Mouse (Mus musculus) left cerebral cortex, postnatal 14 days (tissue): Measurements from ENCODE around the gene Unk. TPM values are rescaled to one million over a fixed set of nuclear protein-coding genes. Genes with fewer than 3 reads are reported as not detected.

Experiments used
- DNase-seq, 2 experiments: peaks; one replicate each; pipeline ENCODE4 v3.0.0; 2021 to 2022; ENCODE audit warnings: low spot score in 2 of 2, mixed read lengths in 1 of 2
- intact Hi-C: fragments of 180-260 bp; cut with DNase I; formaldehyde crosslinking; loops from one replicate; pipeline ENCODE4 v1.15.1; 2025
- total RNA-seq, 2 experiments: library from RNA; stranded (reverse); gene quantifications; 2 replicates each; pipeline ENCODE4 v1.2.3; 2021

The Unk gene
- total RNA-seq, 2 experiments from 2014 or later: 23.8 to 25.5 TPM

DNA sequence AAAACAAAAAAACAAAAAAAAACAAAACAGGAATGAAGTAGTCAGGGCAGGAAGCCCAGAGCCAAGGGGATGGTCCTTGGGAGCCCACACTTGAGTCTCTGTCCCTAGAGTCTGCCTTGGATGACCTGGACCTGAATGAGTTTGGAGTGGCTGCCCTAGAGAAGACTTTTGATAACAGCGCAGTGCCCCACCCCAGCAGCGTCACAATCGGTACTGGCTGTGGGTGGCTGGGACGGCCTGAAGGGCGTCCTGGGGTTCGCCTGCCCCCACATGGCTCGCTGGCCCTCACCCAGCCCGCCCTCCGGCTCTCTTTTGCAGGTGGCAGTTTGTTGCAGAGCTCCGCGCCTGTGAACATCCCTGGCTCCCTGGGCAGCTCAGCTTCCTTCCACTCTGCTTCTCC is 25.8 kb downstream of the Unk start:
- intact Hi-C loops: no loop called here
- DNase-seq: no peak

DNA sequence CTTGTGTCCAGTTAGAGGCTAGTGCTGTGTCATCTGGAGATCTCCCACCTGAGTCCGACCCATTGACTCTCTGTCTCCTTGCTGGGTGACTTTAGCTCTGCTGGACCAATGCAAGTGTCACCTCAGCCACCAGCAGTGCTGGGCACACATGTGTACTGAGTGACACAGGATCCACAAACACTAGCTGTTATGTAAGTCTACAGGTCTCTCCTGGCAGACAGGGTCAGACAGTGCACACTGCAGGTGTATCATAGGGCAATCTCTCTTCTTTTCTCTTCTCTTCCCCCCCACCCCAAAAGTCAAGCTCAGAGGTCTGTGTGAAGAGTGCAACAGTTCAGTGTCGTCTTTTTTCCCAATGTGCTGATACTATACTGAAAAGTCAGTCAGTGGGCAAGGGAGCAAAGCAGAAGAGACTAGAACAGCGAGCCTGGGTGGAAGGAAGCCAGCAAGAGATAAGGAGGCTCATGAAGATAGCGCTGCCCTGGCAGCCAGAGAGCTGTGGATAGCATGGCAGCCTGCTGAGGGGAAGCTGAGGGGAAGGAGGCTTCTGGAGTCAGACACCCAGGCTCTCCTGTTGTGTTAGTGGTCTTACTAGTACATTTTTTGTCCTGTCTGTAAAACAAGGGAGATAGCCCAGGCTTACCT is 27.2 kb downstream of the Unk start:
- intact Hi-C loops: no loop called here
- DNase-seq: no peak

DNA sequence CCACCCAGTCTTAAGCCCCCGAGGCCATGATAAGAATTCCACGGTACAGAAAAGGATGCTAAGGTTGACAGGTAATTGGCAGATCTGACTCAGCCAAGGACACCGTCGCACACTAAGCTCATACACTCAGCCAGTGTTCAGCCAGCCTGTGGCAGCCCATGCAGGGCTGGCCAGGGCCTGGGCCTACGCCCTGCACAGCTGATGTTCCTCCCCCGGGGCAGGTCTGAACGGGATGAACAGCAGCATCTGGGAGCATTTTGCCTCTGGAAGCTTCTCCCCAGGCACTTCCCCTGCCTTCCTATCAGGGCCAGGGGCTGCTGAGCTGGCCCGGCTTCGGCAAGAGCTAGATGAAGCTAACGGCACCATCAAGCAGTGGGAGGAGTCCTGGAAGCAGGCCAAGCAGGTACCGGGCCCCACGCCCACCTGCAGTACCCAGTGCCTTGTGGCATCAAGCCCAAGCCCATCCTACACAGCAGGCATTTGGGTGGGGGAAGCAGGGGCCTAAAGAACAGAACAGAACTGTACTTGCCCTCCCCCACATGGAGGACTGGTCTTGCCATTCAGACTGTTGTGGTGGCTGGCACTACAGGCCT is 28.0 kb downstream of the Unk start:
- intact Hi-C loops: no loop called here

DNA sequence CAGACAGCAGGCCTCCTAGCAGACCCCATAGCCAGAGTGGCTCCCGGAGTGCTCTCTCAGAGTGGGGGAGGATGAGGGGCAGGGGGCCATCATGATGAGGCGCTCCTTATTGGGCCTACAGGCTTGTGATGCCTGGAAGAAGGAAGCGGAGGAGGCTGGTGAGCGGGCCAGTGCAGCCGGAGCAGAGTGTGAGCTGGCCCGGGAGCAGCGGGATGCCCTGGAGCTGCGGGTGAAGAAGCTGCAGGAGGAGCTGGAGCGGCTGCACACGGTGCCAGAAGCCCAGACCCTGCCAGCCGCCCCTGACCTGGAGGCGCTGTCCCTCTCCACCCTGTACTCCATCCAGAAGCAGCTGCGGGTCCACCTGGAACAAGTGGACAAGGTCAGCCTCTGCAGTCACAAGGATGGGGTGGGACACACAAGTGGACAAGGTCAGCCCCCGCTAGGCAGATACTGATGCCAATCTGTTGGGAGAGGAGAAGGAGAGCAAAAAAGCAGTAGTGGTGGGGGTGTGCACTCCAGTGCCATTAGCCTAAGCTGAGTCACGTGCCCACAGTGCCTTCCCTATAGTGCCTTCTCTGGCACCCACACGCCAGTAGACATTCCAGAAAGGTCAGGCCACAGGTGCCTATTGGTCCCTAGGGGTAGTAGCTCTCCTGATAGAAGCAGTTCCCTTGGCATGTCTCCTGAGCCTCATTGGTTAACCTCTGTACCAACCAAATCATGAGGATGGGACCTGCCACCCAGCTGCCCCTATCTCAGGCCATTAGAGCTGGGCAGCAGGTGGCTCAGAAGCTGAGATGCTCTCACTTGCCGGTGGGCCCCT is 29.0 kb downstream of the Unk start:
- intact Hi-C loops: no loop called here
- no peak for DNase-seq

More for the DNA sequence above, 28.0 kb downstream of the Unk start:
- DNase-seq: peak in 1 of 2 experiments; percentile 49

DNA sequence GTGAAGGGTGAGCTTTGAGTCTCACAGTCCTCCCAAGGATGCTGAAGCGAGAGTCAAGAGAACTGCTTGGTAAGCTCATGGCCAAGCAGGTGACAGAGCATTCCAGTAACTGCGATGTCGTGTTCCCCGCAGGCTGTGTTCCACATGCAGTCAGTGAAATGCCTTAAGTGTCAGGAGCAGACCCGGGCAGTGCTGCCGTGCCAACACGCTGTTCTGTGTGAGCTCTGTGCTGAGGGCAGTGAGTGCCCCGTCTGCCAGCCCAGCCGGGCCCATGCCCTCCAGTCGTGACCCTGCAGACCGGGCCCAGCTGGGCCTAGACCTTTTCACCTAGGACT is 29.5 kb downstream of the Unk start:
- DNase-seq: no peak
- intact Hi-C loops: no loop called here

DNA sequence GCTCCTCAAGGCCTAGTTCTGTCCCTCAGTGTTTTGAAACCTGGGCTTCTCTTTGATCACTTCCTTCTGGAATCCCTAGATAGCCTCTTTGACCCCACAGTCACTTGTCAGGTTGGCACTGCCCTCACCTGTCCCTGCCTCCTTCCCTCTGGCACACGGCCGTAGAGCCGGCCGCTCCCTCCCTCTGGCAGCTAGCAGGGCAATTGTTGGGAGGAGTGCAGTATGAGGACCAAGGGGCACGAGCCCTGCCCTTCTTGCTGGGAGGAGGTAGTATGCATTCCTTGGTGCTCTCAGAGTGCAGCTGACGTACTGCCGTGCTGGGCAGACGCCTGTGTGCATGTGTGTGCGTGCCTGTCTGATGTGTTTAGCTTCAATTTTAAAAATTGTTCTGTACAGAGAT is 30.5 kb downstream of the Unk start:
- intact Hi-C loops: no loop called here
- DNase-seq: no peak

DNA sequence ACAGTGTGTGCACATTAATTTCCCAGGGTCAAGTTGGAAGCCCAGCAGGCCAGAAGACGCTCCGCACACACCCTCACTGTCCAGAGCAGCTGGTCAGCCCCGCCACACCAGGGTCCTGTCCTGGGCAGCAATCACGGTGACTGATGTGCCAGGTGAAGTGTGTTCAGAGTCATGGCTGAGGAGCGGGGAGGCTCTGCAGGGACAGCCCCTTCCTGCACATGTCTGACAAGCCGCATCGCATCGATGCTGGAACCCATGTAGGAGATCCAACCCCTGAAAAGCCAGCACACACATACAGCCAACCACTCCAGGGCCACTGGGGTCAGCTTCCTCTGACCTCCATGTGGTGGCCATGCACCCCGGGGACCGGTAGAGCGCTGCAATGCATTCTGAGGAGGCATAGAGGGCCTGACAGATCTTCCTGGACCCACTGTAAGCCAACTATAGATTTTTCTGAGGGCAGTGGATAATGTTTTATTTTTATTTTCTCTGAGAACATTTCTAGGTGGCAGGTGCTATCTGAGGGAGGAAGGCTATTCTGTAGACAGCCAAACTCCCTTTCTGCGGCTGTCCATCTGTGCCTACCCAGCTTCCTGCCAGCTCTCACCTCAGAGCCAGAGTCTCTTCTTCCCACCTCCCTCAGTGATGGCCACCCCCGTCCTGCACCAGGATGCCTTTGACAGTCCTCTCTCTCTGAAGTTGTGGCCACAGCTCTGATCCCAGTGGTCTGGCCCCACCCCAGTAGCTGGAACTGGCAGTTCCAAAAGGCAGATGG is 31.7 kb downstream of the Unk start:
- intact Hi-C loops: no loop called here

DNA sequence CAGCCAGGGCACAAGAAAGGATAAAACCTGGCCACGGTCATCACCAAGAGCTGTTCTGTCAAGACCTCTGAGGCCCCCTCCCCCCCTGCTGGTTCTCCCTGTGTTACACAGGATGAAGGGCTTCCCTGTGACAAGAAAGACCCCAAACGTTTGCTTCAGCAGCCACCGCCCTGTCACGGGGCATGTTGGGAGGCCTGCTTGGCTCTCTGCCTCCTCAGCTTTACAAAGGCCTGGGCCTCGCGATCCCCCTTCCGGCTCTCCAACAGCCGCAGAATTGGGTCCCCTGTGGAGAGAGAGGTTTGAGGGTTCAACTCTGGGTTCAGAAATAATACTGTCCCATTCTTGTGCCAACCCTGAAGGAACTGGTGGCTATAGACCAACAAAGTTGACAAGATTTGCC is 32.4 kb downstream of the Unk start:
- intact Hi-C loops: no loop called here
- DNase-seq: no peak

More for the DNA sequence above, 31.7 kb downstream of the Unk start:
- peak in 1 of 2 experiments; percentile 32 for DNase-seq

DNA sequence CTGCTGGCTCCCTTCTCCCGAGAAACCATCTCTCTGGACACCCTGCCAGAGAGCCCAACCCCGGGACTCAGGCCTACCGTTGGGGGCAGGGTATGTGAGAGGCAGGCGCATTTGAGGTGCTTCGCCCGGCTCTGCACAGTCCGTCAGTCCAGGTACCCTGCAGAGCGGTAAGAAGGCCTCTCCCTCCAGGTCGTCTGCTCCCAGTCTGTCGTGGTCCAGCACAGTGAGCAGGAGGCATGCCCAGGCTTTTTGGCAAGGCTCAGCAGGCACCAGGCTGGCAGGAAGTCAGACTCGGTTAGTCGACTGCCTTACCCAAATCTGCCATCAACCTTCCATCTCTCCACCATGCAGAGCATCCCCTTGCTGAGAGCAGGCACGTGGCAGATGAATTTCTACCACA is 33.4 kb downstream of the Unk start:
- intact Hi-C loops: no loop called here
- no peak for DNase-seq

DNA sequence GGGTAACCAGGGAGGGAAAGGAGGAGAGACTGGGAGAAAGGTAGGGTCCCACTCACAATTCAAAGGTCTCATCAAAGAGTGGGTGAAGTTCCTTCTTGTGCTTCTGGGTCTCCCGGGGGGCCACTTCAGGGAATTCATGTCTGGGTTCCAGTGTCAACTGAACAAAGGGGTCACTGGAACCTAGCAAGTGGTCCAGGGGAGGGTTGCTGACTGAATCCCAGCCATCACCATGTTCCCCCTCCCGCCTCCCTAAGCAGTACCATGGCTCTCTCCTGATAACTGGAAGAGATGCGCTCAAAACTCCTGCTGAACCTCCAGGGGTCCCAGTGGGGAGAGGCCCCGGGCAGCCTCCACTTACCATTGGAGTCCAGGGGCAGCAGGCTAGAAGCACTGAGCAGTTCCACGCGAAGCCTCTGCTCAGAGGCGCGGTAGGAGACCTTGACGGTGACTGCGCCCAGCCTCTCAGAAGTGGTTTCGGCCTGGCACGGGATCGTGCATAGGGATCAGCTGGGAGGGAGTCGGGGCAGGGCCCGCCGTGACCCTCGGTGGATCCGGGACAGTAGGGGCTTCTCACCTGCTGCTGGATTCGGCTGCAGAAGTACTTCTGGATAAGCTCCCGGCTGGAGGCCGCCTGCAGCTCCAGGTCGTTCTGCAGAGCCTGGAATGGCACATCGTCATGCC is 34.2 kb downstream of the Unk start:
- DNase-seq: no peak
- intact Hi-C loops: no loop called here

DNA sequence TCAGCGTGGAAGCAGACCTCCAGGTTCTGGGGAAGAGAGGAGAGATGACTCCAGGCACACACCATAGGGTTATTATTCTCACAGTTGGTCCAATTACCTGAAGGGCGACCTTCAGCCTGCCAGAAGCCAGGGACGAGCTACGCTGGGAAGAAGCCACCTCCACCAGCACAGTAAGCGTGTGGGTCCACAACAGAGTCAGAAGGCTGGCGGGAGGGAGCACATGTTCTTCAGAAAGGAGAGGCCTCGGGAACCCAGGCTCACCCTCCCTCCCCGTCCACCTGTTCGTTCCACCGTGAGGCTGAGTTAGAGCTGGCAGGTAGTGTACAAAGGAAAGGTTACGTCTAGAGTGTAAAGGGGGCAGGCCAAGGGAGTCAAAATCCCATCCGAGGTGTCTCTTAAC is 35.2 kb downstream of the Unk start:
- intact Hi-C loops: no loop called here

DNA sequence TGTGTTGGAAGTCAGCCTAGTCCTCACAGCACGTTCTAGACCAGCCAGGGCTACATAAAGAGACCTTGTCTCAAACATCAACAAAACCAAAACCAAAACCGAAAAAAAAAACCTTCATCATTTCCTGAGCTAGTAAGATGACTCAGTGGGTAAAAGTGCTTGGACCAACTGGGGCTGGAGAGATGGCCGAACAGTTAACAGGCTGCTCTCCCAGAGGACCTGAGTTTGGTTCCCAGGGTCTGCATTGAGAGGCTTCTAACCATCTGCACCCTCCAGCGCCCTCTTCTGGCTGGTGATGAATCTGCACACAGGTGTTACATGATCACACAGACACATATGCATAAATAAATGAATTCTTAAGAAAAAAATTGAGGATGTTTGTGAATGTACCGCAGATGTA is 41.4 kb downstream of the Unk start:
- intact Hi-C loops: no loop called here
- no peak for DNase-seq

More for the DNA sequence above, 35.2 kb downstream of the Unk start:
- no peak for DNase-seq

DNA sequence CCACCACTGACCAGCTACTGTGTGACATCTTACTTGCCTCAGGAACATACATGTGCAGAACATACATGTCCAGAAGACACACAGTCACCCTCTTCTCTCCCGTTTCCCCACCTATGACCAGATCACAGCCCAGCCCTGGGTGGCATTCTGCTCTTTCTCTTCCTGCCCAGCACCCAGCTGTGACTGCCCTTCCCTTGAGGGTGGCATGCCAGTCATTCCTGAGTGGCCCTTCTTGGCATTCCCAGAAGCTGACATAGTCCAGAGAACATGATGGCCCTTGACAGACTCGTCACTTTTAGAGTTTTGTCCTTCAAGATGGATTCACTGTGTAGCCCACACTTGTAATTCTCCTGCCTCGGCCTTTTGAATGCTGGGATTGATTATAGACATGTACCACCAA is 42.5 kb downstream of the Unk start:
- intact Hi-C loops: no loop called here
- DNase-seq: no peak

DNA sequence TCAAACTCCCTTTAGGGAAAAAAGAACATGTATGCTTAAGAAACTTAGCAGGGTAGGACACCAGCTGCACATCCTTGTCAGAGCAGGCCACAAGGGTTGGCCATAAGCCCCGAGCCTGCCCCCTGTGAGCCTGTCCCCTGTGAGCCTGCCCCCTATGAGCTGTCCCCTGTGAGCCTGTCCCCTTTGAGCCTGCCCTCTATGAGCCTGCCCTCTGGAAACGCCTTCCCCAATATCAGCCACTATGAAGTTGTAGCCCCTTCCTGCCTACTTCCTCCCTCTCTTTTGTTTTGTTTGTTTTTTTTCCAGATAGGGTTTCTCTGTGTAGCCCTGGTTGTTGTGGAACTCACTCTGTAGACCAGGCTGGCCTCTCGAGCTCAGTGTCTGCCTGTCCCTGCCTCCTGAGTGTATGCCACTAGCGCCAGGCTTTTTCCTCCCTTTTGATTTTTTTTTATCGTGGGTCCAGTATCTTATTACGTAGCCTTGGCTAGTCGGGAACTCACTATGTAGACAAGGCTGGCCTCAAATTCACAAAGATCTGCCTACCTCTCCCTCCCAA is 44.4 kb downstream of the Unk start:
- no peak for DNase-seq
- intact Hi-C loops: no loop called here

DNA sequence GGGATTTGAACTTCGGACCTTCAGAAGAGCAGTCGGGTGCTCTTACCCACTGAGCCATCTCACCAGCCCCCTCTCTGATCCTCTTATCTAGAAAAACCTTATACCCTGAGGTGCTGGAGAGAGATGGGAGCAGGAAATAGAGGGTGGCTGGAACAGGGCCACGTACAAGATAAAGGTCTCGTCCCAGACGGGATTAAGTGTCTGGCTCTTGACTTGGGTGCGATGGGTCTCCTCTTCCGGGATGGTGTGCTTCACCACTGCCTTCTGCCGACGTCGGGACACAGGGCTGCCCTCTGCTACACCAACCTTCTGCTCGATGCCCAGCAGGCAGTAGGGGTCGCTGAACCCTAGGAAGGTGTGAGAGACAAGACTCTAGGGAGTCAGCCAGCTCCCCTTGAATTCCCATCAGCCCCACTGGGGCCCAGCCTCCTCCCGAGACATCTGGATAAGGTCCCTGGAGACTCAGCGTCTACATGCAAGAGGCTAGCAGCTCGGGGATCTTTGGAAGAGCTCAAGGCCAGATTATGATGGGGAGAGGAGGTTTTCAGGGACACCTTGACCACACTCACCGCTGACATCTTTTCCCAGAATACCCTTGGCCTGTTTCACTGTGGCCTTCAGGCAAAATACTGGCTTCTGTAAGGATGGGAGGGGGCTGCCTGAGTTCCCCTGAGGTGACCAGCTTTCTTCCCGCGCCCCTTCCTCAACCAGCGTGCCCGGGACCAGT is 45.6 kb downstream of the Unk start:
- intact Hi-C loops: no loop called here
- no peak for DNase-seq

DNA sequence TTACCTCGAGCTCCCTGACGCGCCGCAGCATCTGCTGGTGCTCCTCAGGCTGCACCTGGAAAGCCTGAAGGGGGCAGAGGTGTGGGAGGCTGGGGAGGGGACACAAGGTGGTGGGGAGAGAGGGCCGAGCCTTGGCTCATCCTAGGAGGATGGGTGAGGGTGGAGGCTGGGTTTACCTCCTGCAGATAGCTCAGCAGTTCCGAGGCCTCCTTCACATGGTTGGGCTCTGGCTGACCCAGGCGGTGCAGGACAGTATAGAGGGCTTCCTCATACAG is 46.1 kb downstream of the Unk start:
- intact Hi-C loops: no loop called here

DNA sequence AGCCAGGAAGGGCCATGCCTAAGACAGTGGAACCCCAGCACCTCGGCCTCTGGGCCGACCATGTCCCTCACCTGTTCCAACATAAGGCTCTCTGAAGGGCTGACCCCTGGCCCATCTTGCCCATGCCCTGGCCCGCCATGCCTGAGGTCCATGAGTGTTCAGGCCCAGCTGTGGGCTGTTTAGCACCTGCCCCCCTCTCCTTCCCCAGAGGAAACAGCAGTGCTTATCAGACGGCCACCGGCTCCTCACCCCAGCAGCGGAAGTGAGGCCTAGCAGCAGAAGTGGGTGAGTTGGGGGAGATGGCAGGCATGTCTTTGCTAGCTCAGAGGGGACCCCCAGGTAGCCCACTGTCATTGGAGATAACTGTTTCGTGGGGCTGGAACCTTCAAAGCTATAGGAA is 46.7 kb downstream of the Unk start:
- intact Hi-C loops: no loop called here
- DNase-seq: no peak

More for the DNA sequence above, 46.1 kb downstream of the Unk start:
- no peak for DNase-seq

DNA sequence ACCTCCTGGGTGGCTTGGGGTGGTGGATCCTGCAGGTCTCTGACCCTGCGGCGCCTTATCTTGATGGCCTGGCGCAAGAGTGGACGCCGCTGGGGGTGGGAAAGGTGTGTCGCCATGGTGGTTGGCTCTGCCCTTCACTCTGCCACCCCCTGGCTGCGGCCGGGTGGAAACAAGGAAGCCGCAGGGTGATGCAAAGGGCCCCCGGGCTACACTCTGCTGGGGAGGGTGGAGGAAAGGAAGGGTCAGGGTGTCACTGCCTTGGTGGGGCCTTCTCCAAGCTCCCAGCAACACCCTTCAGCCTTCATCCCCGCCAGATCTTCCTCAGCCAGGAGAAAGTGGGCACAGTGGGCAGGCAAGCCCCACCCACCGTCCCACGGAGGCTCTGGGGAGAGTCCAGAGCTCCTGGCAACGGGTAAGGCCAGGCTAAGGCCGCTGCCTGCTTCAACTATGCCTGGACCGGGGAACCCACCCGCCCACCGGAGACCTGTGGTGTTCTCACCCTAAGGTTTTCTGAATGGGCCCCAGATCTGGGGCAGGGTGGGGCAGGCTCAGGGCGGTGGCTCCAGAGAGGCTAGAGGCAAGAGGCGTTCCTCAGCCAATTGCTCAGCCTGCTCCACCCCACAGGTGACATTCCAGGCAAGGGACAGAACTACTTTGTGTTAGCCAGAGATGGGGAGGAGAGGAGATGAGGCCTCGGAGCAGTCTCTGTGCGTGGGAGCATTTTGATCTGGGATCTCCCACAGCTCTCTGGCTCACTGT is 47.5 kb downstream of the Unk start, which contains the start of gene Unc13d:
Unc13d (minus strand) TSS at position 516 of the 759 bp plus-strand sequence.
- intact Hi-C loops: no loop called here
- no peak for DNase-seq
